9 mouse cellular contexts compared by ENCODE assay signal in genomic region chr10:58238984-58239740, GRCm38 (mm10). TPM values are rescaled to one million over a fixed set of nuclear protein-coding genes. Genes with fewer than 3 reads are reported as not detected.
DNase-seq lines count a peak whose midpoint lies in the region.
"Not testable (repeated sequence)": the region's sequence is repeated elsewhere in the genome, so short reads cannot be mapped to it uniquely, and the experiment has no call there.
"Had no signal": no experiment of that assay in that cellular context is flagged by ENCODE, and none has a peak within 500 bp of the region (broad histone marks: within the 10 kb centered on the region; RNA-seq: fewer than 3 reads in every experiment).

No protein-coding gene starts in this region.

- not testable (repeated sequence) for H3K36me3 ChIP-seq in hindbrain, embryonic 10.5 days

- H3K27ac ChIP-seq in hindbrain, embryonic 10.5 days: not testable (repeated sequence)

- H3K27me3 ChIP-seq in hindbrain, embryonic 10.5 days (ENCODE audit: insufficient read depth, poor library complexity, severe bottlenecking): not testable (repeated sequence)

- not testable (repeated sequence) for H3K4me3 ChIP-seq in hindbrain, embryonic 10.5 days

- DNase-seq in ES-CJ7 (ENCODE audit: low read depth, low spot score): peak; percentile 46
- DNase-seq in cerebellum, postnatal 14 days: peak; percentile 32 to 38
- peak; percentile 70 for DNase-seq in gastrocnemius, adult 18-20 months (ENCODE audit: low spot score)
- peak; percentile 38 for DNase-seq in hindbrain, embryonic 10.5 days (ENCODE audit: low spot score)
- DNase-seq in layer of hippocampus, adult 8-10 months (ENCODE audit: low spot score in 2 of 2): peak; percentile 58 to 71
- DNase-seq in lung, postnatal 10 days: peak; percentile 59
- peak; percentile 65 for DNase-seq in ovary, postnatal 10 days (ENCODE audit: low spot score)
- DNase-seq in thymus, postnatal 10 days (ENCODE audit: low spot score in 2 of 2): peak; percentile 61 to 74

- peaks cover 28% of the 10 kb centered on the region for H3K9me3 ChIP-seq in hindbrain, embryonic 10.5 days

- not testable (repeated sequence) for H3K4me1 ChIP-seq in hindbrain, embryonic 10.5 days (replicated peaks)

- 83% methylated on average over 8 of the region's 8 CpGs for WGBS in hindbrain, embryonic 10.5 days

RNA-seq across cellular contexts. Expression of gene Gm4981, which starts 2.7 kb away (rescaled TPM):
- total RNA-seq in gastrocnemius, adult 18-20 months (2021): not detected
- polyA plus RNA-seq in hindbrain, embryonic 10.5 days (2016; fragmentation: Nextera tagmentation; extraction: Ambion mirVana): not detected in 2 replicates
- not detected for total RNA-seq in layer of hippocampus, adult 8-10 months (2022)
- total RNA-seq: left cerebral cortex, postnatal 25 days had no signal

RNA-seq across cellular contexts. Expression of gene Duxf3, which starts 6.7 kb away (rescaled TPM):
- total RNA-seq in gastrocnemius, adult 18-20 months (2021): not detected
- polyA plus RNA-seq in hindbrain, embryonic 10.5 days (2016; fragmentation: Nextera tagmentation; extraction: Ambion mirVana): not detected in 2 replicates
- total RNA-seq in layer of hippocampus, adult 8-10 months (2022): not detected
- total RNA-seq: left cerebral cortex, postnatal 25 days had no signal

RNA-seq across cellular contexts. Expression of gene AW822073, which starts 14.4 kb away (rescaled TPM):
- not detected for total RNA-seq in gastrocnemius, adult 18-20 months (2021)
- not detected in 2 replicates for polyA plus RNA-seq in hindbrain, embryonic 10.5 days (2016; fragmentation: Nextera tagmentation; extraction: Ambion mirVana)
- under 1 TPM in 1 of 4 experiments, not detected in 3; 0.87 TPM for total RNA-seq in layer of hippocampus, adult 8-10 months (2022)
- total RNA-seq: left cerebral cortex, postnatal 25 days had no signal

RNA-seq across cellular contexts. Expression of gene Gcc2, which starts 16.1 kb away (rescaled TPM):
- total RNA-seq in gastrocnemius, adult 18-20 months (2021): 10 to 100 TPM; 18.8 to 25.7 TPM
- polyA plus RNA-seq in hindbrain, embryonic 10.5 days (2016; fragmentation: Nextera tagmentation; extraction: Ambion mirVana): 31.7 and 44.2 TPM in 2 replicates
- 10 to 100 TPM; 77.3 to 96.6 (median 90.6) TPM for total RNA-seq in layer of hippocampus, adult 8-10 months (2022)
